Mouse (Mus musculus): ENCODE measurements around the gene Cfap97.
"Not testable (repeated sequence)": the region's sequence is repeated elsewhere in the genome, so short reads cannot be mapped to it uniquely, and the experiment has no call there.

The Cfap97 gene

GRCm38 (mm10) chr8:46162953-46163869, 11.6 kb downstream of the Cfap97 start:
- DNase-seq = peak; percentile 97

GRCm38 (mm10) chr8:46163870-46164190, 12.3 kb downstream of the Cfap97 start:
- no peak for DNase-seq

- no peak for DNase-seq
These were observed 22.1 kb downstream of the Cfap97 start for GRCm38 (mm10) chr8:46173651-46174050.

- DNase-seq = no peak
These were observed 28.6 kb downstream of the Cfap97 start for GRCm38 (mm10) chr8:46180136-46180535.

- DNase-seq = peak; percentile 41
These were observed 33.8 kb downstream of the Cfap97 start for GRCm38 (mm10) chr8:46185361-46185760.

- no peak for DNase-seq
These were observed 41.5 kb downstream of the Cfap97 start for GRCm38 (mm10) chr8:46193100-46193499.

GRCm38 (mm10) chr8:46196877-46197276, 45.3 kb downstream of the Cfap97 start:
- no peak for DNase-seq

- DNase-seq = no peak
These were observed 46.1 kb downstream of the Cfap97 start for GRCm38 (mm10) chr8:46197673-46198072.

- DNase-seq = no peak
These were observed 50.8 kb downstream of the Cfap97 start for GRCm38 (mm10) chr8:46202350-46202749.

- DNase-seq = no peak
These were observed 52.7 kb downstream of the Cfap97 start for GRCm38 (mm10) chr8:46204301-46204700.

- no peak for DNase-seq
These were observed 53.5 kb downstream of the Cfap97 start for GRCm38 (mm10) chr8:46204974-46205640.

- DNase-seq = no peak
These were observed 54.5 kb downstream of the Cfap97 start for GRCm38 (mm10) chr8:46206107-46206506.

- peak; percentile 49 for DNase-seq
These were observed 56.8 kb downstream of the Cfap97 start for GRCm38 (mm10) chr8:46208354-46208753.

- DNase-seq = no peak
These were observed 57.5 kb downstream of the Cfap97 start for GRCm38 (mm10) chr8:46209057-46209456.

- peak; percentile 97 for DNase-seq
These were observed 59.1 kb downstream of the Cfap97 start, which contains the start of gene Slc25a4 for GRCm38 (mm10) chr8:46210404-46211315. TSS of gene Slc25a4 (minus strand) at chr8:46211284.

- DNase-seq = peak; percentile 40
These were observed 60.1 kb downstream of the Cfap97 start for GRCm38 (mm10) chr8:46211611-46212071.

GRCm38 (mm10) chr8:46212194-46212593, 60.6 kb downstream of the Cfap97 start:
- DNase-seq = no peak

- no peak for DNase-seq
These were observed 62.5 kb downstream of the Cfap97 start for GRCm38 (mm10) chr8:46213971-46214480.

GRCm38 (mm10) chr8:46216838-46217237, 65.3 kb downstream of the Cfap97 start:
- DNase-seq = peak; percentile 61

- no peak for DNase-seq
These were observed 69.0 kb downstream of the Cfap97 start for GRCm38 (mm10) chr8:46220566-46220965.

- DNase-seq = no peak
These were observed 73.9 kb downstream of the Cfap97 start for GRCm38 (mm10) chr8:46225501-46225900.

- DNase-seq = no peak
These were observed 75.1 kb downstream of the Cfap97 start for GRCm38 (mm10) chr8:46226622-46227021.

- DNase-seq = not testable (repeated sequence)
These were observed 80.4 kb downstream of the Cfap97 start for GRCm38 (mm10) chr8:46231968-46232367.
